Mouse (Mus musculus) heart, adult 8-10 months (tissue): ENCODE results near the gene Ltf. TPM values are rescaled to one million over a fixed set of nuclear protein-coding genes. Genes with fewer than 3 reads are reported as not detected.

Experiments used
- DNase-seq: peaks from one replicate; pipeline ENCODE4 v3.0.0; 2022; ENCODE audit warnings: low spot score
- total RNA-seq, 4 experiments: library from RNA; stranded (reverse); gene quantifications; 2 replicates each; pipeline ENCODE4 v1.2.4; 2022

Ltf gene
- total RNA-seq, 4 experiments from 2014 or later: 6.7 TPM; not detected in 3

GRCm38 (mm10) chr9:111039966-111040365 lies 20.9 kb downstream of the Ltf start:
- no peak for DNase-seq

GRCm38 (mm10) chr9:111042266-111042665 lies 23.2 kb downstream of the Ltf start:
- peak; percentile 75 for DNase-seq

- DNase-seq: peak; percentile 13
Observed at GRCm38 (mm10) chr9:111046222-111046621, 27.2 kb downstream of the Ltf start.

GRCm38 (mm10) chr9:111047266-111047665 lies 28.2 kb downstream of the Ltf start:
- peak; percentile 7 for DNase-seq

GRCm38 (mm10) chr9:111048452-111048851 lies 29.4 kb downstream of the Ltf start:
- no peak for DNase-seq

GRCm38 (mm10) chr9:111054923-111055322 lies 35.9 kb downstream of the Ltf start:
- no peak for DNase-seq

GRCm38 (mm10) chr9:111055800-111056518 lies 36.9 kb downstream of the Ltf start:
- DNase-seq: no peak

- no peak for DNase-seq
Observed at GRCm38 (mm10) chr9:111056519-111056797, 37.4 kb downstream of the Ltf start.

GRCm38 (mm10) chr9:111056798-111057543 lies 37.9 kb downstream of the Ltf start, which contains the start of gene Ccrl2:
Ccrl2 (minus strand) TSS chr9:111057519.
- DNase-seq: peak; percentile 75

GRCm38 (mm10) chr9:111057544-111058370 lies 38.7 kb downstream of the Ltf start:
- no peak for DNase-seq

- no peak for DNase-seq
Observed at GRCm38 (mm10) chr9:111058943-111059556, 40.0 kb downstream of the Ltf start.

- DNase-seq: no peak
Observed at GRCm38 (mm10) chr9:111062840-111063239, 43.8 kb downstream of the Ltf start.

GRCm38 (mm10) chr9:111067052-111067451 lies 48.0 kb downstream of the Ltf start:
- DNase-seq: no peak

GRCm38 (mm10) chr9:111070546-111070961 lies 51.5 kb downstream of the Ltf start:
- DNase-seq: no peak

GRCm38 (mm10) chr9:111072175-111072574 lies 53.1 kb downstream of the Ltf start:
- peak; percentile 63 for DNase-seq

GRCm38 (mm10) chr9:111072971-111073370 lies 53.9 kb downstream of the Ltf start:
- no peak for DNase-seq

- no peak for DNase-seq
Observed at GRCm38 (mm10) chr9:111077745-111078144, 58.7 kb downstream of the Ltf start.

- no peak for DNase-seq
Observed at GRCm38 (mm10) chr9:111080801-111081200, 61.7 kb downstream of the Ltf start.

- DNase-seq: no peak
Observed at GRCm38 (mm10) chr9:111081765-111082164, 62.7 kb downstream of the Ltf start.

GRCm38 (mm10) chr9:111085329-111085728 lies 66.3 kb downstream of the Ltf start:
- no peak for DNase-seq

- no peak for DNase-seq
Observed at GRCm38 (mm10) chr9:111086137-111086536, 67.1 kb downstream of the Ltf start.
